Mouse (Mus musculus) testis, adult 2 months (tissue): ENCODE results near the gene Lgr4.

ENCODE experiments used
- CTCF ChIP-seq: fragments of 200-500 bp; IDR thresholded peaks from 2 replicates; pipeline ENCODE4 v1.5.1; 2012; ENCODE audit warnings: low read depth, mild to moderate bottlenecking, inconsistent platforms, low read length, moderate library complexity; ENCODE audit not compliant: control insufficient read depth, insufficient read depth, insufficient replicate concordance
- POLR2A ChIP-seq: fragments of 200-500 bp; IDR thresholded peaks from 2 replicates; pipeline ENCODE4 v1.6.1; 2012; ENCODE audit warnings: low read depth, mild to moderate bottlenecking, inconsistent platforms, low read length, moderate library complexity; ENCODE audit not compliant: control insufficient read depth

DNA sequence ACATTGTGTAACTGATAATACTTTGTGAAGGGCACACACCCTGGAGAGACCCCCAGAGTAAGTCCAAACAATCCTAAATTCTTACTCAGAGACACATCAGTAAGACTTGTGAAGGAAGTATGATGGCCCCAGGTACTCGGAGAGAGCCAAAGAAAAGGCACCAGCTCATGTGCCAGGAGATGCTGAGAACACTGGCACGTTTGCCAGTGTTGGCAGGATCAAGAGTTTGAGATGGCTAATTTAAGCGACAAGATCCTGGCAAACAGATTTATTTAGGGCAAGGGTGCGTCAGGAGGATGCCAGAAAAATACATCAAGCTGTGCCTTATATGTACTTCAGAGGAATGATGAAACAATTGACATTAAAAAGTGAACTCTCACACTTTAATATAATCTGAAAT lies 32.9 kb upstream of the Lgr4 start:
- no peak for TF ChIP-seq POLR2A
- TF ChIP-seq CTCF, result no peak
